Mouse (Mus musculus): ENCODE results near the gene Rnf213. TPM values are rescaled to one million over a fixed set of nuclear protein-coding genes. Genes with fewer than 3 reads are reported as not detected.

Rnf213 gene
- total RNA-seq, 2 experiments from 2014 or later = 5.2 to 5.7 TPM

DNA sequence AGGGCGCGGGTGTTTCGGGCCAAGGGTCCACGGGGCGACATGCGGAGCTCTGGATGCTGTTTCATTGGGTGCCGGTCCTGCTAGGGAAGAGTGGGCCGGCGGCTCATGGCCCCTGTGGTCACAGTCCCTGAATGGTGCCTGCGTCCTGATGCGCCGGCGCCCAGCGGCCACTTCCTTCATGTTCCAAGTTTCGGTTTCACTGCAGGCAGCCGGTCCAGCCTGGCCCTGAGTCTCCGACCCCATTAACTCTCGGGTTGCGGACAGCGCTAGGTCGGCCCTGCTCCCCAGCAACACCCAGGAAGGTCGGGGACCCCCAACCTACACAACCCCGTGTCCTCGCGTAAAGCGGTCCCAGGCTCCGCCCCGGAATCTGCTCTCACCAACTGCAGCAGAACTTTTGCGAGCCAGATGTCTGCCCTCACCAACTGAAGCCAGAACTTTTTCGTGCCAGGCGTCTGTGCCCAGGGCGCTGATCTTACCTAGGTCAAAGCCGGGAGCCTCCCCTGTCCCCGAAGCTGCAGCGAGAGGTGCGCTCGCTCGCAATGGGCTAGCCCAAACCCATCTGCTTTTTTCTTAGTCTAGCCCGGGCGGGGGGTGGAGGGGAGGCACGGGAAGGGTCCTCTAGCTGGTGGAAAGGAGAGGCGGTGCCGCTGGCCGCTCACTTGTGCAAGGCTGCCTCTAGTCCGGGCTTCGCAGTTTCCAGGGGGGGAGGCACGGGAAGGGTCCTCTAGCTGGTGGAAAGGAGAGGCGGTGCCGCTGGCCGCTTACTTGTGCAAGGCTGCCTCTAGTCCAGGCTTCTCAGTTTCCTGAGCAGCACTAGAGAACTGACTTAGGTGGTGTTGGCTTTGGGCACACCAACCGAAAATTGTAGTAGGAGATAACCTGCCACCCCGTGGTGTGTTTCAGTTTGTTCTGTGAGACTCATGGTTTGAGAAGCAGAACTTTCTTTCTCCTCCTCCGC lies 2.3 kb upstream of the Rnf213 start:
- peak; percentile 76 for DNase-seq

GRCm38 (mm10) chr11:119391386-119392000 lies 1.4 kb upstream of the Rnf213 start:
- DNase-seq = no peak

- peak; percentile 50 for DNase-seq
Measured at GRCm38 (mm10) chr11:119392001-119392614, 792 bp upstream of the Rnf213 start.

- no peak for DNase-seq
Measured at GRCm38 (mm10) chr11:119393483-119393804, 544 bp downstream of the Rnf213 start.

GRCm38 (mm10) chr11:119394210-119394609 lies 1.3 kb downstream of the Rnf213 start:
- no peak for DNase-seq

GRCm38 (mm10) chr11:119395394-119395793 lies 2.5 kb downstream of the Rnf213 start:
- DNase-seq = no peak

- DNase-seq = no peak
Measured at GRCm38 (mm10) chr11:119395931-119396330, 3.0 kb downstream of the Rnf213 start.

GRCm38 (mm10) chr11:119396461-119396860 lies 3.6 kb downstream of the Rnf213 start:
- no peak for DNase-seq

GRCm38 (mm10) chr11:119402501-119403160 lies 9.7 kb downstream of the Rnf213 start:
- DNase-seq = no peak

GRCm38 (mm10) chr11:119404627-119405026 lies 11.7 kb downstream of the Rnf213 start:
- no peak for DNase-seq

- no peak for DNase-seq
Measured at GRCm38 (mm10) chr11:119407381-119407780, 14.5 kb downstream of the Rnf213 start.

GRCm38 (mm10) chr11:119407977-119408376 lies 15.1 kb downstream of the Rnf213 start:
- DNase-seq = no peak

DNA sequence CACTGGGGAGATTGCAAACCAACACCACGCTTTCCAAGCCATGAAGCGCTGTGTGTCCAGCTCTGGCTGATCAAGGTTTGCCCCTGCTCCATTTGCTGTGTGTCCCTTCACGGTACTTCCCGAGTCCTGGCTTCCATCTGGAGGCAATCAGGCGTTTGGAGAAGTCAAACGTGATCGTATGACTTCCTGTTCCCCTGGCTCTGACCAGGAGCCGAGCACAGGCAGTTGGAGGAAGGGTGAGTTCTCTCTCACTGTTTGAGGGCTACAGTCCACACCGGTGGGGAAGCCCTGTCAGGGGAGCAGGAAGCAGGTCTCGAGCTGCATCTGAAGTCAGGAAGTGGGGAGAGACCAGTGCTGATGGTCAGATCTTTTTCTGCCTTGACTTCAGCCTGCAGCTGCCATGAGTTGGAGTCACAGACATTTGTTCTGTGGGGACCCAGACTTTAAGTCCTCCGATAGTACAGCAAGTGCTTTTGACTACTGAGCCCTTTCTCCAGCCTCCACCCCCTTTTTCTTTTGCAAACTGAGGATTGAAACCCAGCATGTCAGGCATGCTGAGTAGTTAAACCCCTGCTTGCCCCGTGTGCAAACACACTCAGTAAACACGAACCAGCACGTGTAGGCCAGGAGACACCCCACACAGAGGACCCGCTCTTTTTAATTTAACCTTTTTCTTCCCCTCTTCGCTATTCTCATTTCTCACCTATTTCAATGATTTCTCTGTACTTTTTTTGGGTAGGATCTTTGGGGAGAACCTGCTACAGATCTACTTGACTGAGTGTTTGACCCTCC lies 26.6 kb downstream of the Rnf213 start:
- no peak for DNase-seq

GRCm38 (mm10) chr11:119420426-119420825 lies 27.5 kb downstream of the Rnf213 start:
- no peak for DNase-seq

GRCm38 (mm10) chr11:119427431-119427830 lies 34.5 kb downstream of the Rnf213 start:
- DNase-seq = no peak

GRCm38 (mm10) chr11:119427986-119428385 lies 35.1 kb downstream of the Rnf213 start:
- no peak for DNase-seq

DNA sequence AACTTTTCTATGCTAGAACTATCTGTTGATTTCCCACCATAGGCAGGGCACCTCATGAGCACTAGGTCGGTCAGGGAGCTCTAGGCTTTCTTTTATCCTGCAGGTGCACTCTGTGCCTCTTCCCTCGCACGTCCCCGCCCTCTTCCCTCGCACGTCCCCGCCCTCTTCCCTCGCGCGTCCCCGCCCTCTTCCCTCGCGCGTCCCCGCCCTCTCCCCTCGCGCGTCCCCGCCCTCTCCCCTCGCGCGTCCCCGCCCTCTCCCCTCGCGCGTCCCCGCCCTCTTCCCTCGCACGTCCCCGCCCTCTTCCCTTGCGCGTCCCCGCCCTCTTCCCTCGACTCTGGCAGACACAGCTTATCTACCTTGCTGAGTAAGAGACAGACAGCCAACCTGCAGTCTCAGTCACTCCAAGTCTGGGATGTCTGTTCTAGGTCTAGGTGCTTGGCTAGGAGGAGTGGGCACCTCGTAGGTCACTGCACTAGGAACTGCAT lies 35.8 kb downstream of the Rnf213 start:
- DNase-seq = peak; percentile 38

DNA sequence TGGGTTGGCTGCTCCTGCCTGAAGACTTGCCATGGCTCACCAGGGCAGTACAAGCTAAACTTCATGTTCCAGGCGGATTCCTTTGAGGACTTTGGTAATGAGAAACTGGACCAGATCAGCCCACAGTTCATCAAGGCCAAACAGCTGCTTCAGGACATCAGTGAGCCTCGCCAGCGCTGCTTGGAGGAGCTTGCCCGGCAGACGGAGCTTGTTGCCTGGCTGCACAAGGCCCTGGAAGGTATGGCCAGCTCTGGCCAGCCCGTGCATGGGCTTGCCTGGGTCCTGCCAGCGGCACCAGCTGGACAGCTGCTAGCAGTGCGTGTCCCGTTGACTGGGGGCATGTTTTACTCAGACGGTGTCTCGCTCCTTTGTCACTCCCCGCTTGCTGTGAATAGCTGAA lies 38.6 kb downstream of the Rnf213 start:
- peak; percentile 84 for DNase-seq

GRCm38 (mm10) chr11:119432706-119433105 lies 39.8 kb downstream of the Rnf213 start:
- DNase-seq = no peak

GRCm38 (mm10) chr11:119434316-119434715 lies 41.4 kb downstream of the Rnf213 start:
- DNase-seq = no peak
